Mouse (Mus musculus): ENCODE results near the gene Selplg.

- TF ChIP-seq POLR2A (IDR thresholded peaks at IDR 0.05; ENCODE audit: borderline replicate concordance, extremely low read depth, insufficient read depth, insufficient read length, poor library complexity, severe bottlenecking) (no peak), CTCF (IDR thresholded peaks at IDR 0.05; ENCODE audit: borderline replicate concordance, extremely low read depth, insufficient read depth, insufficient read length) (no peak)
Measured at GRCm38 (mm10) chr5:113847636-113848035, 15.2 kb upstream of the Selplg start.

Data from brain, embryonic 14.5 days (tissue).